Mouse (Mus musculus): ENCODE data around the gene Ifngr1.

The Ifngr1 gene

GRCm38 (mm10) chr10:19591641-19592441 is at the start of gene Ifngr1:
Ifngr1 (plus strand) TSS chr10:19591949.
- peak; percentile 100 for DNase-seq

DNA sequence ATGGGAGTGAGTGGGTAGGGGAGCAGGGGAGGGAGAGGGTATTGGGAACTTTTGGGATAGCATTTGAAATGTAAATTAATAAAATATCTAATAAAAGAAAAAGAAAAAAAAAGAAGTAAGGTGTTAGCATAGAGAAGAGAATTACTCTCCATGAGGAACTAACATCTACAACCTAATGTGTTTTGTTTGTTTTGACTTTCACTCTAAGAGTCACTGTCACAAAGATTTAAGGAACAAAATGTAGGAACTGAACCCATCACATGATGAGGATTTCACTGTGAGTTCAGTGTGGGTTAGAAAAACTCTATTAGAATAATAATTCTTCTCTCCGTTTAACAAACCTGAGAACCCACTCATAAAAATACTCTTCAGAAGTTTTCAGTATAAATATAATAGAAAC is 44.9 kb upstream of the Ifngr1 start:
- DNase-seq, result no peak

- DNase-seq, result no peak
Observed at GRCm38 (mm10) chr10:19548016-19548415, 43.7 kb upstream of the Ifngr1 start.

GRCm38 (mm10) chr10:19548491-19548890 is 43.3 kb upstream of the Ifngr1 start:
- no peak for DNase-seq

DNA sequence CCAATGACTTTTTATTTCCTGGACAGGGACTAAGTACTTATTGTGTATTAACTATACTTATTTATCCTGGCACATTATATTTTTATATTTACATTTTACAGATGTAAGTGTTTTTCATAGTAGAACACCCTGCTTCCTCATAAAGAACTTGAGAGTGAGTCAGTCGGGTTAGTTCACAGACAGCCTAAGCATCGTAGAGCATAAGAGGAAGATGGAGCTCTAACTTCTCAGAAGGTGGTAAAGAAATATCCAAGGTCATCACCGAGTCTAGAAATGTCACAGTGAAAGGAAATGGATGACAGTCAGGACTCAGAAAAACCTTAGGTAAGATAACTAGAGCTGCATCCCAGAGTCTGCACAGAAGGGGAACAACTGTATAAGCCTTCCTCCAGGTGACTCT is 40.2 kb upstream of the Ifngr1 start:
- no peak for DNase-seq

- DNase-seq, result no peak
Observed at GRCm38 (mm10) chr10:19553857-19554256, 37.9 kb upstream of the Ifngr1 start.

DNA sequence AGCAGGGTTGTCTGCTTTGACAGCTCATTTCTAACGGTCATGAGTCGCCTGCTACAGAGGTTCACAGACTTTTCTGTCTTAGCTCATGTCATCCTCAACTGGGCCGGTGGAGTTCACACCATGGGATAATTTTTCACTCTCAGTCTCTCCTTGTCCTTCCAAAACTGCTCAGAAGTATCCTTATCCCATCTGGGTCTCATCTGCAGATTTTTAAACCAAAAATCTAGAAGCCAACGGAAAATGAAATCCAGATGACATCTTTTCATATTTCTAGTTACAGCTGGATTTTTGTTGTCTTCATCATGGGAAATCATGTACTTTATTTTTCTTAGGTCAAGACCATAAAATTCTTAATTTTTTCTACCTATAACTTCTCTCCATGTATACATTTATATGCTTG is 34.1 kb upstream of the Ifngr1 start:
- DNase-seq, result no peak

GRCm38 (mm10) chr10:19559565-19560165 is 32.1 kb upstream of the Ifngr1 start:
- DNase-seq, result no peak

DNA sequence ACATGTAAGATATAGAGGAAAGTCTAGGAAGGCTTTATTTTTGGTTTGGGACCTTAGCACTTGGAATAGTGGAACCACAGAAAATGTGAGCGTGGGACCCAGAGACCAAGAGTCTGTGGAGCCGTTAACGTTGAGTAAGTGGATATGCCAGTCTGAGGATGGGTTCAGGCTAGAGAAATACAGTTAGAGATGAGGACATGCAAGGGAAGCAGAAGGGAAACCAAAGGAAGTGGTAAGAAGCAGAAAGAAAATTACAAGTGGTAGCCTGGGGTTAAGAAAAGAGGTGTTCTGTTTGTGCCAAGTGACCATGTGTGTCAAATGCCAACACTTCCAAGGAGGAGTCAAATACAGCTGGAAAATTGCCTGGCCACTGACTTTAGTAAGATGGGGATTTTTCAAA is 29.2 kb upstream of the Ifngr1 start:
- no peak for DNase-seq

DNA sequence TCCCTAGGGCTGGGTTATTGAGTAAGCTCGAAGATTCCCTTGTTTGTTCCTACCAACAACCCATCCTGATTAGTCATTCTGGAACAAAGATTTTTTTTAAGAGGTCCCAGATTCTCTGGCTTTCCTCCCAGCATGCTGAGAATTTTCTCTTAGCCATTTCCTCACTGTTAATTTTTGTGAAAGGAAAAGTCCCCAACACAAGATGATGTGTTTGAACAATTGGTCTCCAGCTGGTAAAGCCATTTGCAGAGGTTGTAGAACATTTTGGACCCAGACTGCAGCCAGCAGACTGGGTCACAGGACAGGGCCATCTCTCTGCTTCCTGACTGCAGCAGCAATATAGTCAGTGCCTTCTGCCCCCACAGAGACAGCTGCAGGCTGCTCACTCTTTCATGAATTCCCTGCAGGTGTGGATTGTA is 28.3 kb upstream of the Ifngr1 start:
- peak; percentile 62 for DNase-seq

GRCm38 (mm10) chr10:19567481-19567880 is 24.3 kb upstream of the Ifngr1 start:
- DNase-seq, result no peak

DNA sequence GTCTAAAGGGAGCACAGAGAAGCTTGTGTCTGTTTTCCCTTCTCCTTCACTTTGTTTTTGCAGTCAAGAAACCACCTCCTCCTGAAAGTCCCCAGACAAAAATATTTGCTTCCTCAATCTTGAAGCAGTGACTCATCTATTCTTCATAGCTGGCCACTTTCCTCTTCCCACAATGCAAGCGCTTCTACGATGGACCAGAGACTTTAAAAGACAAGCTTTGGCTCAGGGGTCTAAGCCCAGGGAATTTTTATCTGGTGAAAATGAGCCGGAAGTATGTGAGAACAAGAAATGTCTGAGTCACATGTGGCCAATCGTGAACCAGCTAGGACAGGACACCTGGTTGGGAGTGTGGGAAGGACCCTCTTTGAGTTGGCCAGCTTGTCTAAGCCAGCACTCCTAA is 21.5 kb upstream of the Ifngr1 start:
- DNase-seq, result no peak

- no peak for DNase-seq
Observed at GRCm38 (mm10) chr10:19570716-19571115, 21.0 kb upstream of the Ifngr1 start.

GRCm38 (mm10) chr10:19577571-19577970 is 14.2 kb upstream of the Ifngr1 start:
- no peak for DNase-seq

DNA sequence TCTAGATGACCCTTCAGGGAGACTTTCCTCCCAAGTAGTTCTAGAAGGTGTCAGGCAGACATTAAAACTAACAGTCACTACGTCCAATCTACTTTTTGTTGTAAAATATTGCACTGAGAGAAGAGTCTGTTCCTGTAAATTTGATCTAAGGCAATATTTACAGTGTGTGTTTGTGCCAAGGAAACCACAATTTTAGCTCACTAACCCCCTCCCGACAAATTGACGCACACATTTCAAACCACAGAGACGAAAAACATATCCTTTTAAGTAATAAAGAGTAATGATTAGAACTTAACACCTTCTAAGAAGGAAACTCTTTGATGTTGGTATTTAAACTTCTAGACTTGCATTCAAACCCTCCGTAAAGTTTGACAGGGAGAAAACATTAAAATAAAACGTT is 13.7 kb upstream of the Ifngr1 start:
- no peak for DNase-seq

DNA sequence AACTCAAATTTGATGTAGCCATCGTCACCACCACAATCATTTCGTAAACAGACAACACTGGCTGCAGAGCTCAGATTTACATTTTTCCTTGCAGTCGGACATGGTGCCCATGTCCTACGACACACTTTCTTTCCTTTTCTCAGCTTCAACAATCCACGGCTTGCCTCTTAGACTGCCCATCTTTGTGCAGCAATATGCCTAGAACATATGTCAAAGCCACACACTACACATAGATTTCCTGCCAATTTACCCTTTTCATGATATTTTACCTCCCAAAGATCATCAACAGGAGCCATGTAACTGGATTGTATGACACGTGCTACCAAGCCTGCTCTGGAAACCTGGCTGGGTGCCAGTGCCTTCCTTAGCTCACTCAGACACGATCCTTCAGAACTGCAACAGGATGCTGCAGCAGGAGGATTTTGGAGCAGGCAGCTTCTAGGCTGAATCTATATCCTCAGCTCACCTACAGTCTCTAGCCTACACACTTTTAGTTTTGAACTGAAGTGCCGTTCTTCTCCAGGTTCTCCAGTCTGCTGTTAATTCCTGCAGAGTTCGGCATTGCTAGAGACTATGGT is 13.3 kb upstream of the Ifngr1 start:
- peak; percentile 46 for DNase-seq

DNA sequence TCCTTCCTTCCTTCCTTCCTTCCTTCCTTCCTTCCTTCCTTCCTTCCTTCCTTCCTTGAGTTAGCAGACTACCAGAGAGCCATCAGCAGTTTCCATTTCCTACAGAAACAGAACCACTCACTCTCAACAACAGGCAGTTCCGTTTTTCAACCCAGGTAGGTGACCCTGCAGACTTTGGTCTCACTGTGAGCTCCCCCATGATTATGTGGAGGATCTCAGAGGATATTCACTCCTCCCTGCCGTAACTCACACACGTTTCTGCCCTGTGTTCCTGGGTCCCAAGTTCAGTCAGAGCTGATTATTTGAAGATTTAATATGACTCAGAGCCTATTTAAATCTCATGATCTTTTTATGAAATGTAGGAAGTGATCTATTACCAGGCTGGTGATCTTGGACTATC is 11.1 kb upstream of the Ifngr1 start:
- DNase-seq, result no peak

GRCm38 (mm10) chr10:19581844-19582582 is 9.7 kb upstream of the Ifngr1 start:
- peak; percentile 64 for DNase-seq

DNA sequence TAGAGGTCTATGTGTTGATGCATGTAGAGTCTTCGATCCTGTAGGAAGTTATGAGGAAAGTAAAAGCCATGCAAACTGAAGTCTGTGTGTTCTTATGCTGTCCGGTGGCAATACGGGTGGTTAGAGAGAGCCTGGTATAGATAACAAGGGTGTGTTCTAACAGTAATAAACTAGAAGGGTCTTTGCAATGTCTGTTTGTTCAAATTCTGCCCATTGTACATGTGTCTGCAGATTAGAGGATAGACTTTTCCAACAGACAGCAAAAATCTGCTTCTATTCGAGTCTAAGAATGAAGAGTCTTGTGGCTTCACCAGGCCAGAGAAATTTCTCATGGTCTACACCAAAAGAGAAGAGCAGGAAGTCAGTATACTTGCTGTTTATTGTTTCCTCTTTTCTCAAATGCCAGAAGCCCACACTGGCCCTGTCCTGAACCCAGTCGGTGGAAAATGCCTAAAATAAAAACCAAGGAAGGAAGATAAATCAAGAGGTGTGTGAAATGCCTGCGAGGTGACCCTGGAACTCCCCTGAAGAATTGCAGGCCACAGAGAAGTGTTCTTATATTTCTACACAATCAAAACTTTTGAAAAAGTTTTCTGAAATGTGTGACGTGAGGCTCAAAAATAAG is 8.8 kb upstream of the Ifngr1 start:
- DNase-seq, result no peak

GRCm38 (mm10) chr10:19584064-19584463 is 7.7 kb upstream of the Ifngr1 start:
- peak; percentile 88 for DNase-seq

- DNase-seq, result no peak
Observed at GRCm38 (mm10) chr10:19584846-19585245, 6.9 kb upstream of the Ifngr1 start.

DNA sequence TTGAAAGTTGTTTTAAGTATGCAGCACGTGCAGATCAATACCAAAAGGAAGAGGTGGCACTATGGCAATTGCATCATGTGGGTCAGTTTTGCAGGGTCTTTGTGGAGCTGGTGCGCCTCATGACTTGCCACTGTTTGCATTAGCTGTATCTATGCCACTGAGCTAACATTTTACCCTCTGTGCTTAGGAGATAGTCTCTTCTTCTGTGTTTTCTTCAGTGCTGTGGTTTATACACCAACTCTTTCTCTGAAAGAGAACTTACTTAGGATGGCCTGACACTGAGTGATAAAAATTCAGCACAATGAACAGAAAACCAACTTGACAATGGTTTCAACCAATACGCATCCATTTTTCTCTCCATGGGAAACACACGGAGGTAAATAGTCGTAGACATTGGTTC is 5.9 kb upstream of the Ifngr1 start:
- no peak for DNase-seq

GRCm38 (mm10) chr10:19587281-19587680 is 4.5 kb upstream of the Ifngr1 start:
- peak; percentile 59 for DNase-seq
